Comparison of ENCODE assay signal across 17 mouse cellular contexts in genomic region chr15:56005361-56005760, GRCm38 (mm10).
A peak's percentile ranks its signal among the peaks of the same experiment; 100 is the strongest.
DNase-seq lines count a peak whose midpoint lies in the region; ATAC-seq lines count a peak whose summit lies in the region.
"Had no signal": no experiment of that assay in that cellular context is flagged by ENCODE, and none has a peak within 500 bp of the region (broad histone marks: within the 10 kb centered on the region; RNA-seq: fewer than 3 reads in every experiment).

No protein-coding gene starts in this region.

- H3K9me3 ChIP-seq in heart, embryonic 12.5 days (replicated peaks) = no peaks in the 10 kb centered on the region
- H3K9me3 ChIP-seq: embryonic facial prominence, embryonic 13.5 days; forebrain, embryonic 12.5 days; hindbrain, embryonic 12.5 days had no signal

- H3K4me2 ChIP-seq in heart, embryonic 12.5 days = no peak overlapping the region
- H3K4me2 ChIP-seq: embryonic facial prominence, embryonic 13.5 days; forebrain, embryonic 12.5 days; hindbrain, embryonic 12.5 days had no signal

- H3K9ac ChIP-seq in heart, embryonic 12.5 days = no peak overlapping the region
- H3K9ac ChIP-seq: embryonic facial prominence, embryonic 13.5 days; forebrain, embryonic 12.5 days; hindbrain, embryonic 12.5 days had no signal

- no peaks in the 10 kb centered on the region for H3K27me3 ChIP-seq in heart, embryonic 12.5 days (replicated peaks)
- H3K27me3 ChIP-seq: embryonic facial prominence, embryonic 13.5 days; forebrain, embryonic 12.5 days; hindbrain, embryonic 12.5 days had no signal

- intact Hi-C loops in heart, postnatal 10 days (cut with DNase I) = loop anchor here (5.0 kb wide), 1 partner anchor 93 kb away; no protein-coding TSS in a partner anchor

- peak; percentile 8 for DNase-seq in adrenal gland, postnatal 10 days
- no peak for DNase-seq in adrenal gland, adult 8-10 months
- DNase-seq in heart, adult 8-10 months (ENCODE audit: low spot score) = peak; percentile 16
- peak; percentile 26 to 55 for DNase-seq in heart, postnatal 10 days
- no peak for DNase-seq in urinary bladder, adult 18-20 months (ENCODE audit: low spot score in 2 of 2)
- DNase-seq: cerebellum, adult 11-12 months; cerebellum, adult 9-11 months; cerebellum, postnatal 36 days; gastrocnemius, postnatal 10 days; kidney, adult 18-20 months had no signal

- ATAC-seq in heart, embryonic 12.5 days (ENCODE audit: insufficient number of reproducible peaks, low FRiP score) = no peak
- ATAC-seq in cerebellum, adult (ENCODE audit: insufficient number of reproducible peaks, low FRiP score, low TSS enrichment) = no peak
- ATAC-seq: forebrain, embryonic 16.5 days; hindbrain, embryonic 16.5 days had no signal

- 68% methylated on average over 8 of the region's 8 CpGs for WGBS in heart, embryonic 12.5 days

- no peak overlapping the region for H3K27ac ChIP-seq in heart, embryonic 12.5 days (ENCODE audit: poor library complexity, severe bottlenecking)
- H3K27ac ChIP-seq: embryonic facial prominence, embryonic 13.5 days; forebrain, embryonic 12.5 days; hindbrain, embryonic 12.5 days had no signal

- H3K4me3 ChIP-seq in heart, embryonic 12.5 days = no peak overlapping the region
- H3K4me3 ChIP-seq: embryonic facial prominence, embryonic 13.5 days; forebrain, embryonic 12.5 days; hindbrain, embryonic 12.5 days had no signal

- no peaks in the 10 kb centered on the region for H3K36me3 ChIP-seq in heart, embryonic 12.5 days
- H3K36me3 ChIP-seq: embryonic facial prominence, embryonic 13.5 days; forebrain, embryonic 12.5 days; hindbrain, embryonic 12.5 days had no signal

- 0 out of 2 replicates have a peak, but pooled peaks cover 3% of the 10 kb centered on the region for H3K4me1 ChIP-seq in heart, embryonic 12.5 days (replicated peaks)
- H3K4me1 ChIP-seq: embryonic facial prominence, embryonic 13.5 days; forebrain, embryonic 12.5 days; hindbrain, embryonic 12.5 days had no signal

Comparison
In these comparisons a context has a peak if more than half of its experiments do, and no peak if none do; other contexts are left out.
1. DNase-seq: peak in adrenal gland, postnatal 10 days (single experiment), heart, adult 8-10 months (single experiment) and heart, postnatal 10 days (2 of 2); none in adrenal gland, adult 8-10 months (single experiment) and urinary bladder, adult 18-20 months (0 of 2).